Mouse (Mus musculus) midbrain, embryonic 16.5 days (tissue): ENCODE measurements around the gene Idh2. TPM values are rescaled to one million over a fixed set of nuclear protein-coding genes. Genes with fewer than 3 reads are reported as not detected.

ENCODE experiments used
- ATAC-seq: fragments of 200-750 bp; cut with Nextera tagmentation; 2 replicates; pipeline ENCODE4 v1.8.0; 2017; ENCODE audit warnings: moderate TSS enrichment
- H3K27ac ChIP-seq: fragments of 300-500 bp; sonication (generic); 2 replicates; pipeline ENCODE4 v1.5.1; 2014; ENCODE audit warnings: mild to moderate bottlenecking, low read length, mixed read lengths
- H3K27me3 ChIP-seq: fragments of 300-500 bp; sonication (generic); 2 replicates; pipeline ENCODE4 v1.6.1; 2014; ENCODE audit warnings: low read depth, low read length, mixed read lengths; ENCODE audit not compliant: control insufficient read depth, insufficient read depth
- H3K36me3 ChIP-seq: fragments of 300-500 bp; sonication (generic); 2 replicates; pipeline ENCODE4 v1.6.1; 2014; ENCODE audit warnings: mild to moderate bottlenecking, low read length, moderate library complexity, mixed read lengths; ENCODE audit not compliant: control insufficient read depth, insufficient read depth
- H3K4me1 ChIP-seq: fragments of 300-500 bp; sonication (generic); 2 replicates; pipeline ENCODE4 v1.6.1; 2014; ENCODE audit warnings: mild to moderate bottlenecking, low read length, mixed read lengths; ENCODE audit not compliant: control insufficient read depth, insufficient read depth
- H3K4me2 ChIP-seq: fragments of 300-500 bp; sonication (generic); 2 replicates; pipeline ENCODE4 v1.6.1; 2014; ENCODE audit warnings: mild to moderate bottlenecking, low read length, mixed read lengths
- H3K4me3 ChIP-seq: fragments of 300-500 bp; sonication (generic); 2 replicates; pipeline ENCODE4 v1.5.1; 2014; ENCODE audit warnings: low read depth, mild to moderate bottlenecking, low read length, moderate library complexity, mixed read lengths
- H3K9ac ChIP-seq: fragments of 300-500 bp; sonication (generic); 2 replicates; pipeline ENCODE4 v1.6.1; 2014; ENCODE audit warnings: low read depth, low read length, mixed read lengths
- H3K9me3 ChIP-seq: fragments of 300-500 bp; sonication (generic); replicated peaks from 2 replicates; pipeline ENCODE4 v1.6.1; 2014; ENCODE audit warnings: mild to moderate bottlenecking, low read length, mixed read lengths; ENCODE audit not compliant: control insufficient read depth, poor library complexity, severe bottlenecking
- WGBS: fragments of 180-500 bp; shearing (Covaris S2); extraction: QIAGEN DNeasy Blood & Tissue Kit; methylation state at CpG from one replicate; pipeline ENCODE4 v1.1.7; 2014; 5-methylcytosine and 5-hydroxymethylcytosine counted together
- polyA plus RNA-seq: library from polyadenylated mRNA; unstranded; fragments of >200 nt; fragmentation: Nextera tagmentation; extraction: Ambion mirVana; gene quantifications from 2 replicates; pipeline ENCODE4 v1.2.1, GENCODE M21; 2015

Idh2 gene
- polyA plus RNA-seq, 1 experiment from 2014 or later, result 210 TPM

DNA sequence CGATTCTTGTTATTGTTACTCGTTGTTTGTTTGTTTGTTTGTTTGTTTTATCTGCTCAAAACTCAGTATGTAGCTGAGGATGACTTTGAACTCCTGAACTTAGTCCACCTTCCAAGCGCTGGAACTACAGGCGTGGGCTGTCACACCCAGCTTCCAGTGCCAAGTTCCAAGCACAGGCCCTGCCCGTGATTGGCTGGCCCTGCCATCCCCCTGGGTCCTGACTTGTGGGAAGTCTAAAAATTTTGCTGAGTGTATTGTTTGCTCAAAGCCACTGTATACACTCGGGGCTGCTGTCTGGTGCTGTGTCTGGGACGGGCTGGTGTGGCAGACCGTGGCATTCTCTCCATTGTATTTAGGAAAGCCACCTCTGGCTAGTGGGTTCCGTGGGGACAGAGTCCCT lies 37.4 kb downstream of the Idh2 start:
- no peak overlapping the region for H3K9ac ChIP-seq
- H3K27me3 ChIP-seq, result no peaks in the 10 kb centered on the region
- ATAC-seq, result no peak
- H3K27ac ChIP-seq, result no peak overlapping the region
- H3K4me3 ChIP-seq, result no peak overlapping the region
- 67% methylated on average over 9 of the region's 9 CpGs for WGBS
- peaks cover 15% of the 10 kb centered on the region for H3K36me3 ChIP-seq
- no peaks in the 10 kb centered on the region for H3K9me3 ChIP-seq
- no peak overlapping the region for H3K4me2 ChIP-seq
- peaks cover 26% of the 10 kb centered on the region for H3K4me1 ChIP-seq

DNA sequence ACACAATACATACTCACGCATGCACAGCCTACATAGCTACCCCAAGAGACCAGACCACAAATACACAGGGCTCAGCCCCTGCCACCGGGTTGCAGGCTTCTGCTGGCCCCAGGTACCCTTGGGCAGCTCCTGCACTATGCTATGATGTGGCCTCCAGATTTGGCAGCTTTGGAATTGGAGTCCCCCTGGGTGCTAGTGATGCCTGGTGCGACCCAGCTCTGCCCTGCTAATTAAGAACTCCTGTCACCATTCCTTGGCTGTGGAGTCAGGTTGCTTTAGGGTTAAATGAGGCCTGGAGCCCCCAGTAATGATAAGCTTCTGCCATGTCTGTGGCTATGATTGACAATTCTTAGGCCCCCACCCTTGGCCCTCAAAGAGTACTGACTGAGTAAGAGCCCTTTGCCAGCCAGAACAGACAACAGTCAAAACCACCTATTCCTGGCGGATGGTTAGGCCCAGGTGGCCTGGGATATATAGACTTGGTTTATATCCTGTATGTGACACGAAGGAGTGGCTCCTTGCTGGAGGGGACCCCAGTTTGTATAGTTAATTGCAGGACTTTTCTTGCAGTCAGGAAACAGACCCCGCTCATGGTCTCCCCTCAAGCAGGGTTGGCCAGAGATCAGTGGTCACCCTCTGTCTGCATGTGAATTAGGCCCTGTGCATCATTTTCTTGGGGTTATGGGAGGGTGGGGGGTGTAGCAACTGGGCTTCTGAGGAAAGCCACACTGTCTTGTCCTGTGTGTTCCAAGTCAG lies 38.1 kb downstream of the Idh2 start:
- Histone ChIP-seq H3K27ac (no peak overlapping the region; the same call in 1 of the 2 replicates), H3K4me2 (no peak overlapping the region), H3K9ac (no peak overlapping the region), H3K9me3 (no peaks in the 10 kb centered on the region), H3K27me3 (no peaks in the 10 kb centered on the region), H3K4me1 (peaks cover 33% of the 10 kb centered on the region), H3K36me3 (peaks cover 8% of the 10 kb centered on the region), H3K4me3 (no peak overlapping the region)
- no peak for ATAC-seq
- 62% methylated on average over 6 of the region's 6 CpGs for WGBS

DNA sequence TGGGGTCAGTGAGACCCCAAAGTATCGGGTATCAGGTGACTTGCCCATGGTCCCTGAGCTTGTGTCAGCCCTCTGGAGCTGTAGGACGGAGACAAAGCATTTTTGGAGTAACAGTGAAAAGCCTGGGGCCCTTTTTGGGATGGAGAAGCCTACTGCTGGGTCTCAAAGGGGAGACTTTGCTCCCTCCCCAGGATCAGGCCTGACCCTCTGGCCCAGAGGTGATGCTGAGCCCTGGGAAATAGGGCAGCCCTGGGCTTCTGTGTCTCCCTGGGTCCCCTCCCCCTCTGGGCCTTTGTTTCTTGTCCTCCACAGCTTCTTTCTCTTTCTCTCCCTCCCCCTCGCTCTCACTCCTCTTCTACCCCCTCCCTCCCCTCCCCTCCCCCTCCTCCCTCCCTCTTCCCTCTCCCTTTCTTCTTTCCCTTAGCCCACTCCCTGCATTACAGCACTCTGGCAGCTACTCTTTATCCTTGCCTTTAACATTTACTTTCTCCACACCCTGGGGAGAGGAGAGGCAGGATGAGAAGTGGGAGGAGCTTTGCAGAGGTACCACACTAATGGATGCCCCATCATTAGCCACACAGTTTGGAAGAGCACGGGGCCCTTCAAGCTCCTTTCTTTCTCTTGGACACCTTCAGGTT lies 39.1 kb downstream of the Idh2 start:
- Histone ChIP-seq H3K4me3 (no peak overlapping the region), H3K36me3 (no peaks in the 10 kb centered on the region), H3K27ac (peak overlapping the region; percentile 41), H3K9ac (peak overlapping the region; percentile 39; the same call in 1 of the 2 replicates), H3K9me3 (no peaks in the 10 kb centered on the region), H3K4me1 (peaks cover 40% of the 10 kb centered on the region), H3K27me3 (no peaks in the 10 kb centered on the region), H3K4me2 (no peak overlapping the region)
- WGBS, result 10% methylated on average over 4 of the region's 4 CpGs
- ATAC-seq, result no peak

DNA sequence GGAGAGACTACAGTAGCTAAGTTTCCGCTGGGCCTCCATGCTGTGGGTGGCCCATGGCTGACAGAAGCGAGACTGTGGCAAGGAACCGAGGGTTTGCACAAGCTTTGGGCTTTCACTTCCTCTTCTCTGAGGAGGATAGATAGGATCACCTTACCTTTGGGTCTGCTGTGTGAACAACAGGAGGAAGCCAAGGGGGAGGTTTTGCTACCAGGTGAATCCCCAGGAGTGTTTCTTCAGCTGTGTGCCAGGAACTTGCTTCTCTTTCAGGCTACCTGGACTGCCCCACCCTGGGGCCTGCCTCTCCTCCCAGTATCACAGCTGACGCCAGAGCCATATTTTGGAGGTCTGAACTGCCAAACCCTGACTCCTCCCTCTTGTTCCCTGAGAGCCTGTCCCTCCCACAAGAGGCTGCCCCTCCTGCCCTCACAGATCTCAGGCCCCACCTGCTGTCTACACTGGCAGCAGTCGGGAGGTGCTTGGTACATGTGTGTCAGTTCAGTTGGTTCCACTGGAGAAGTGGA lies 40.2 kb downstream of the Idh2 start:
- no peaks in the 10 kb centered on the region for H3K9me3 ChIP-seq
- no peak for ATAC-seq

DNA sequence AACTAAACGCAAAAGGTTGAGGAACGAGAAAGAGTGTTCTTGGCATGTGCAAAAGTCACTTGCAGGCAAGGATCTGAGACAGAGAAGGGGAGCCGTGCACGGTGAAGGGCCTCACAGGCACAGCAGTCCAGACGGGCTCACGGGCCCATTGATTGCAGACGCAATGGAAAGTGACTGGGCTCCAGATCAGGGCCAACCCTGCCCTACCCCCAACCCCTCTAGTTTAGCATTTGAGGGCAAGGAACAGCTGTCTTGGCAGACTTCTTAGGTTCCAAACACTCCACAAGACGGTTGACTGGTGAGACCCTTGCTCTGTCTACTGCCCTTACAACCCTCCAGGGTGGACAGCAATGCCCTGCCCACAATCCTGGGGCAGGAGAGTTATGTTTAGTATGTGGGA lies 41.7 kb downstream of the Idh2 start:
- ATAC-seq, result no peak
- 82% methylated on average over 8 of the region's 8 CpGs for WGBS
- Histone ChIP-seq H3K27me3 (no peaks in the 10 kb centered on the region), H3K4me1 (peaks cover 50% of the 10 kb centered on the region), H3K36me3 (no peaks in the 10 kb centered on the region), H3K9me3 (no peaks in the 10 kb centered on the region), H3K27ac (no peak overlapping the region), H3K4me3 (no peak overlapping the region), H3K4me2 (no peak overlapping the region), H3K9ac (no peak overlapping the region)

More for the DNA sequence above, 40.2 kb downstream of the Idh2 start:
- Histone ChIP-seq H3K9ac (no peak overlapping the region), H3K4me3 (no peak overlapping the region), H3K4me2 (no peak overlapping the region), H3K36me3 (no peaks in the 10 kb centered on the region), H3K4me1 (peaks cover 44% of the 10 kb centered on the region), H3K27me3 (no peaks in the 10 kb centered on the region), H3K27ac (no peak overlapping the region)
- WGBS, result 43% methylated on average over 5 of the region's 5 CpGs

DNA sequence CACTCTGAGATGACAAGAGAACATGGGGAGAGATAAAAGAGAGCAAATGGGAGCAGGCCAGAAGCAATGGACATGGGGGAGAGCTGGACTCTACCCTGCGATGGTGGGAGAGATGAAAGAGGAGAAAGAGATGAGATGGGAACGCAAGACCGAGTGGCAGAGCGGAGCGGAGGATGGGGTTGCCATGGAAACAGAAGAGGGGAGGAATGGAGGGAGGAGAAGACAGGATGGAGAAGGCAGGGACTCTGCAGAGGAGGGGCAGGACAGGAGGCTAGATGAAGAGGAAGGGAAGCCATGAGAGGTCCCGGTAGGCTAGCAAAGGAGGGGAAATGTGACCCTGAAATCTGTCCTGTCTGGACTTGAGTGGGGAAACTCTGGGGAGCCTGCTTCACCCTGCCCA lies 42.9 kb downstream of the Idh2 start:
- Histone ChIP-seq H3K27ac (peak overlapping the region; percentile 63), H3K4me3 (no peak overlapping the region), H3K4me2 (peak overlapping the region; percentile 42), H3K27me3 (no peaks in the 10 kb centered on the region), H3K9ac (no peak overlapping the region), H3K36me3 (no peaks in the 10 kb centered on the region), H3K4me1 (peaks cover 55% of the 10 kb centered on the region), H3K9me3 (no peaks in the 10 kb centered on the region)
- ATAC-seq, result peak; percentile 61
- WGBS, result 13% methylated on average over 6 of the region's 6 CpGs

DNA sequence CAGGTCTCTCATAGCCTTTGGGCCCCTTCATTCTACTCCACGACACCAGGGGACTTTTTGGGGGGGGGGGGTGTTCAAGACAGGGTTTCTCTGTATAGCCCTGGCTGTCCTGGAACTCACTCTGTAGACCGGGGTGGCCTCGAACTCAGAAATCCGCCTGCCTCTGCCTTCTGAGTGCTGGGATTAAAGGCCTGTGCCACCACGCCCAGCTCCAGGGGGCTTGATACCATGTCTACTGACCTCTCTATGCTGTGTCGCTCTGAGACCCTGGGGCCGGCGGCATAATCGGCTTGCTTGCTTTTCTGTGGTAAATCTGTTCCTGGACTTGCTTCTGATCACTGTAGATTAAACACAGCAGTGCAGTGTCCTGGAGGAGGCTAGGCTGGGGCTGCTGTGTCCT lies 44.0 kb downstream of the Idh2 start:
- WGBS, result 88% methylated on average over 9 of the region's 9 CpGs
- ATAC-seq, result no peak
- Histone ChIP-seq H3K27me3 (no peaks in the 10 kb centered on the region), H3K36me3 (no peaks in the 10 kb centered on the region), H3K27ac (no peak overlapping the region), H3K9me3 (no peaks in the 10 kb centered on the region), H3K4me1 (peaks cover 47% of the 10 kb centered on the region), H3K9ac (no peak overlapping the region), H3K4me3 (no peak overlapping the region), H3K4me2 (no peak overlapping the region)

DNA sequence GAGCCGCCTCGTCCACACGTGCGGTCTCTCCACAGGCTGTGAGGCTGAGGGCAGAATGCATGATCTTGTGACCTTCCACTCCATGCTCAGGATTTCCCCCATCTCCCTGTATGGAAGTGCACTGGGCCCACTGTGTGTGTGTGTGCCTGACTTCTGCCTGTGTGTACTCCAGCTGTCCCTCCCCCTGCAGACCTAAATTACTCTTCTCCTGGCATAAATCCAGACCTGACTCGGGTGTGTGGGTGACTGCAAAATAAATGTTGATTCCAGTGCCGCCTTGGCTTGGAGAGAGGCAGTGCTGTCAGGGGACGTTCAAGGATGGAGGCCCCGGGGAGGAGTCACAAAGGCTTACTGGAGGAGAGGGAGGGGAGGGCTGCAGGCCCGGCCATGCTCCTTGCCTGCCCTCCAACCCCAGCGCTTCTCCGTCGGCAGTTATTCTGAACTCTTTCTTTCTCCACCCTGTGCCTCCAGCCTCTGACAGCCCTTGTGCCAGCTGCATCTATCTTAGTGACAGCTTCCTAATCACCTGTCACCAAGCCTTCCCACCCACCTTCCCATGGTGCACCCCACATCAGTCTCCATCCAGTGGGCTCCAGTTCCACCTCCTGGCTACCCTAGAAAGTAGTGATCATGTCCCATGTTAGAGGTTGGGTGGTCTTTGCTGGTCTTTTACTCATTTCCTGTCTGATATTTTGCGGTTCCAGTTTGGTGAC lies 45.4 kb downstream of the Idh2 start:
- no peak overlapping the region; the same call in 1 of the 2 replicates for H3K4me2 ChIP-seq
- 8% methylated on average over 13 of the region's 13 CpGs for WGBS

More for the DNA sequence above, 45.4 kb downstream of the Idh2 start:
- peak overlapping the region; percentile 62; the same call in 1 of the 2 replicates for H3K27ac ChIP-seq
- no peaks in the 10 kb centered on the region for H3K36me3 ChIP-seq
- no peaks in the 10 kb centered on the region for H3K27me3 ChIP-seq
- no peaks in the 10 kb centered on the region for H3K9me3 ChIP-seq
- peak; percentile 37 for ATAC-seq
- 0 out of 2 replicates have a peak overlapping the region, but pooled peaks have one; percentile 24 for H3K9ac ChIP-seq
- H3K4me3 ChIP-seq, result no peak overlapping the region
- peaks cover 37% of the 10 kb centered on the region for H3K4me1 ChIP-seq
